Mouse (Mus musculus) 3134 (cell line): ENCODE data around the gene Ralgds.

Source experiments
- DNase-seq: peaks from one replicate; pipeline ENCODE4 v3.0.0-alpha.2; 2011; ENCODE audit warnings: low spot score; ENCODE audit not compliant: insufficient read length; ENCODE audit errors: extremely low read depth

Gene Ralgds

GRCm38 (mm10) chr2:28601720-28602590, 89.0 kb downstream of the Ralgds start:
- no peak for DNase-seq
